Mouse (Mus musculus): ENCODE measurements around the gene Ctsll3.

Gene Ctsll3

GRCm38 (mm10) chr13:60802749-60803148 lies at the start of gene Ctsll3:
Ctsll3 (minus strand) TSS chr13:60802849.
- DNase-seq (ENCODE audit: low spot score) = no peak

- DNase-seq (ENCODE audit: low spot score) = no peak
These were observed 45.8 kb upstream of the Ctsll3 start for GRCm38 (mm10) chr13:60848241-60849120.

GRCm38 (mm10) chr13:60843153-60843552 lies 40.5 kb upstream of the Ctsll3 start:
- DNase-seq (ENCODE audit: low spot score) = no peak

- no peak for DNase-seq (ENCODE audit: low spot score)
These were observed 40.1 kb upstream of the Ctsll3 start for GRCm38 (mm10) chr13:60842703-60843102.

GRCm38 (mm10) chr13:60839353-60839902 lies 36.8 kb upstream of the Ctsll3 start:
- no peak for DNase-seq (ENCODE audit: low spot score)

GRCm38 (mm10) chr13:60826052-60826451 lies 23.4 kb upstream of the Ctsll3 start:
- no peak for DNase-seq (ENCODE audit: low spot score)

- no peak for DNase-seq (ENCODE audit: low spot score)
These were observed 18.0 kb upstream of the Ctsll3 start for GRCm38 (mm10) chr13:60820486-60821175.

GRCm38 (mm10) chr13:60819469-60819868 lies 16.8 kb upstream of the Ctsll3 start:
- no peak for DNase-seq (ENCODE audit: low spot score)

GRCm38 (mm10) chr13:60813722-60814121 lies 11.1 kb upstream of the Ctsll3 start:
- DNase-seq (ENCODE audit: low spot score) = no peak

- DNase-seq (ENCODE audit: low spot score) = no peak
These were observed 10.1 kb upstream of the Ctsll3 start for GRCm38 (mm10) chr13:60812768-60813167.

- no peak for DNase-seq (ENCODE audit: low spot score)
These were observed 7.0 kb upstream of the Ctsll3 start for GRCm38 (mm10) chr13:60809690-60810089.

- no peak for DNase-seq (ENCODE audit: low spot score)
These were observed 13.2 kb downstream of the Ctsll3 start for GRCm38 (mm10) chr13:60789466-60789865.

GRCm38 (mm10) chr13:60786264-60786663 lies 16.4 kb downstream of the Ctsll3 start, which contains the start of gene BC051665:
BC051665 (minus strand) TSS chr13:60786364.
- DNase-seq (ENCODE audit: low spot score) = no peak

GRCm38 (mm10) chr13:60783301-60783700 lies 19.3 kb downstream of the Ctsll3 start:
- no peak for DNase-seq (ENCODE audit: low spot score)

- no peak for DNase-seq (ENCODE audit: low spot score)
These were observed 22.1 kb downstream of the Ctsll3 start for GRCm38 (mm10) chr13:60780534-60780933.

GRCm38 (mm10) chr13:60761161-60761560 lies 41.5 kb downstream of the Ctsll3 start:
- no peak for DNase-seq (ENCODE audit: low spot score)

- DNase-seq (ENCODE audit: low spot score) = no peak
These were observed 42.3 kb downstream of the Ctsll3 start for GRCm38 (mm10) chr13:60760392-60760791.

GRCm38 (mm10) chr13:60759136-60759535 lies 43.5 kb downstream of the Ctsll3 start:
- no peak for DNase-seq (ENCODE audit: low spot score)

GRCm38 (mm10) chr13:60757292-60757691 lies 45.4 kb downstream of the Ctsll3 start:
- no peak for DNase-seq (ENCODE audit: low spot score)

GRCm38 (mm10) chr13:60755251-60755650 lies 47.4 kb downstream of the Ctsll3 start:
- no peak for DNase-seq (ENCODE audit: low spot score)

GRCm38 (mm10) chr13:60753216-60753615 lies 49.4 kb downstream of the Ctsll3 start:
- no peak for DNase-seq (ENCODE audit: low spot score)

GRCm38 (mm10) chr13:60750930-60751329 lies 51.7 kb downstream of the Ctsll3 start:
- no peak for DNase-seq (ENCODE audit: low spot score)

- no peak for DNase-seq (ENCODE audit: low spot score)
These were observed 54.1 kb downstream of the Ctsll3 start for GRCm38 (mm10) chr13:60748556-60748955.

Data from ovary, adult 18-20 months (tissue).